Mouse (Mus musculus): Measurements from ENCODE around the gene Wdr35.
"Not testable (repeated sequence)": the region's sequence is repeated elsewhere in the genome, so short reads cannot be mapped to it uniquely, and the experiment has no call there.

Gene Wdr35

GRCm38 (mm10) chr12:8973820-8974465 lies at the start of gene Wdr35:
TSS of gene Wdr35 (plus strand) at chr12:8973892.
- peak; percentile 89 to 94 for DNase-seq (ENCODE audit: low spot score in 2 of 2)

- DNase-seq (ENCODE audit: low spot score in 2 of 2): no peak
These were observed 46.0 kb upstream of the Wdr35 start for GRCm38 (mm10) chr12:8927652-8928051.

GRCm38 (mm10) chr12:8928766-8929165 lies 44.9 kb upstream of the Wdr35 start:
- no peak for DNase-seq (ENCODE audit: low spot score in 2 of 2)

- no peak for DNase-seq (ENCODE audit: low spot score in 2 of 2)
These were observed 42.6 kb upstream of the Wdr35 start for GRCm38 (mm10) chr12:8931083-8931482.

GRCm38 (mm10) chr12:8935349-8935748 lies 38.3 kb upstream of the Wdr35 start:
- no peak for DNase-seq (ENCODE audit: low spot score in 2 of 2)

- DNase-seq (ENCODE audit: low spot score in 2 of 2): not testable (repeated sequence)
These were observed 37.5 kb upstream of the Wdr35 start for GRCm38 (mm10) chr12:8936210-8936609.

- no peak for DNase-seq (ENCODE audit: low spot score in 2 of 2)
These were observed 34.2 kb upstream of the Wdr35 start for GRCm38 (mm10) chr12:8939490-8939889.

- no peak for DNase-seq (ENCODE audit: low spot score in 2 of 2)
These were observed 33.4 kb upstream of the Wdr35 start for GRCm38 (mm10) chr12:8940011-8941005.

- no peak for DNase-seq (ENCODE audit: low spot score in 2 of 2)
These were observed 32.5 kb upstream of the Wdr35 start for GRCm38 (mm10) chr12:8941131-8941615.

GRCm38 (mm10) chr12:8941699-8942392 lies 31.8 kb upstream of the Wdr35 start:
- DNase-seq (ENCODE audit: low spot score in 2 of 2): no peak

- no peak for DNase-seq (ENCODE audit: low spot score in 2 of 2)
These were observed 26.5 kb upstream of the Wdr35 start for GRCm38 (mm10) chr12:8947163-8947562.

- DNase-seq (ENCODE audit: low spot score in 2 of 2): peak in 1 of 2 experiments; percentile 17
These were observed 25.8 kb upstream of the Wdr35 start, which contains the start of gene Matn3 for GRCm38 (mm10) chr12:8947714-8948464. TSS of gene Matn3 (plus strand) at chr12:8947929.

GRCm38 (mm10) chr12:8953136-8953535 lies 20.6 kb upstream of the Wdr35 start:
- DNase-seq (ENCODE audit: low spot score in 2 of 2): no peak

GRCm38 (mm10) chr12:8954161-8954561 lies 19.5 kb upstream of the Wdr35 start:
- DNase-seq (ENCODE audit: low spot score in 2 of 2): no peak

GRCm38 (mm10) chr12:8961607-8962316 lies 11.9 kb upstream of the Wdr35 start:
- DNase-seq (ENCODE audit: low spot score in 2 of 2): no peak

GRCm38 (mm10) chr12:8969828-8970227 lies 3.9 kb upstream of the Wdr35 start:
- no peak for DNase-seq (ENCODE audit: low spot score in 2 of 2)

GRCm38 (mm10) chr12:8975076-8975475 lies 1.4 kb downstream of the Wdr35 start:
- DNase-seq (ENCODE audit: low spot score in 2 of 2): no peak

- DNase-seq (ENCODE audit: low spot score in 2 of 2): no peak
These were observed 19.5 kb downstream of the Wdr35 start for GRCm38 (mm10) chr12:8993231-8993630.

- no peak for DNase-seq (ENCODE audit: low spot score in 2 of 2)
These were observed 24.6 kb downstream of the Wdr35 start for GRCm38 (mm10) chr12:8998318-8998717.

GRCm38 (mm10) chr12:9002038-9002648 lies 28.5 kb downstream of the Wdr35 start:
- peak; percentile 13 to 65 for DNase-seq (ENCODE audit: low spot score in 2 of 2)

Measured in frontal cortex, postnatal 36 days (tissue).